Mouse (Mus musculus): ENCODE results near the gene Msn. TPM values are rescaled to one million over a fixed set of nuclear protein-coding genes. Genes with fewer than 3 reads are reported as not detected.

Msn gene
- polyA plus RNA-seq, 1 experiment from 2014 or later, result 45.1 TPM

GRCm38 (mm10) chrX:96134243-96134661 lies 38.4 kb downstream of the Msn start:
- WGBS, result 74% methylated on average over 5 of the region's 5 CpGs
- Histone ChIP-seq H3K27me3 (replicated peaks; ENCODE audit: control insufficient read depth, insufficient read depth, low read length) (no peaks in the 10 kb centered on the region), H3K4me2 (ENCODE audit: low read length) (no peak overlapping the region), H3K36me3 (ENCODE audit: control insufficient read depth, insufficient read depth, low read length) (no peaks in the 10 kb centered on the region), H3K9me3 (replicated peaks; ENCODE audit: control insufficient read depth, low read length) (no peaks in the 10 kb centered on the region), H3K4me3 (ENCODE audit: low read depth, low read length) (no peak overlapping the region), H3K27ac (ENCODE audit: low read depth, low read length) (no peak overlapping the region), H3K9ac (ENCODE audit: low read length) (no peak overlapping the region), H3K4me1 (ENCODE audit: control insufficient read depth, insufficient read depth, low read length) (no peaks in the 10 kb centered on the region)
- ATAC-seq, result no peak
- DNase-seq (ENCODE audit: low spot score), result no peak

GRCm38 (mm10) chrX:96134840-96135580 lies 39.2 kb downstream of the Msn start:
- whole genome bisulfite sequencing, result 80% methylated on average over 6 of the region's 6 CpGs

GRCm38 (mm10) chrX:96135581-96135980 lies 39.7 kb downstream of the Msn start:
- 94% methylated on average over 4 of the region's 4 CpGs for WGBS
- ATAC-seq (no peak), DNase-seq (ENCODE audit: low spot score) (no peak)
- Histone ChIP-seq H3K4me3 (ENCODE audit: low read depth, low read length) (no peak overlapping the region), H3K4me1 (ENCODE audit: control insufficient read depth, insufficient read depth, low read length) (no peaks in the 10 kb centered on the region), H3K9ac (ENCODE audit: low read length) (no peak overlapping the region), H3K27ac (ENCODE audit: low read depth, low read length) (no peak overlapping the region), H3K9me3 (replicated peaks; ENCODE audit: control insufficient read depth, low read length) (no peaks in the 10 kb centered on the region), H3K27me3 (replicated peaks; ENCODE audit: control insufficient read depth, insufficient read depth, low read length) (no peaks in the 10 kb centered on the region), H3K36me3 (ENCODE audit: control insufficient read depth, insufficient read depth, low read length) (no peaks in the 10 kb centered on the region), H3K4me2 (ENCODE audit: low read length) (no peak overlapping the region)

More at GRCm38 (mm10) chrX:96134840-96135580, 39.2 kb downstream of the Msn start:
- ATAC-seq, result peak; percentile 34; the same call in 1 of the 2 replicates
- Histone ChIP-seq H3K4me1 (ENCODE audit: control insufficient read depth, insufficient read depth, low read length) (no peaks in the 10 kb centered on the region), H3K9ac (ENCODE audit: low read length) (no peak overlapping the region), H3K4me2 (ENCODE audit: low read length) (no peak overlapping the region), H3K27me3 (replicated peaks; ENCODE audit: control insufficient read depth, insufficient read depth, low read length) (no peaks in the 10 kb centered on the region), H3K4me3 (ENCODE audit: low read depth, low read length) (no peak overlapping the region), H3K36me3 (ENCODE audit: control insufficient read depth, insufficient read depth, low read length) (no peaks in the 10 kb centered on the region), H3K9me3 (replicated peaks; ENCODE audit: control insufficient read depth, low read length) (no peaks in the 10 kb centered on the region), H3K27ac (ENCODE audit: low read depth, low read length) (no peak overlapping the region)
- DNase-seq (ENCODE audit: low spot score), result no peak

GRCm38 (mm10) chrX:96139262-96139661 lies 43.4 kb downstream of the Msn start:
- Histone ChIP-seq H3K27ac (ENCODE audit: low read depth, low read length) (no peak overlapping the region), H3K9me3 (replicated peaks; ENCODE audit: control insufficient read depth, low read length) (no peaks in the 10 kb centered on the region), H3K4me2 (ENCODE audit: low read length) (no peak overlapping the region), H3K36me3 (ENCODE audit: control insufficient read depth, insufficient read depth, low read length) (no peaks in the 10 kb centered on the region), H3K27me3 (replicated peaks; ENCODE audit: control insufficient read depth, insufficient read depth, low read length) (no peaks in the 10 kb centered on the region), H3K4me1 (ENCODE audit: control insufficient read depth, insufficient read depth, low read length) (no peaks in the 10 kb centered on the region), H3K4me3 (ENCODE audit: low read depth, low read length) (no peak overlapping the region), H3K9ac (ENCODE audit: low read length) (no peak overlapping the region)
- no peak for ATAC-seq
- no peak for DNase-seq (ENCODE audit: low spot score)
- WGBS, result 86% methylated on average over 2 of the region's 2 CpGs

GRCm38 (mm10) chrX:96144960-96145488 lies 49.2 kb downstream of the Msn start:
- peak; percentile 55 for DNase-seq (ENCODE audit: low spot score)
- Histone ChIP-seq H3K4me3 (ENCODE audit: low read depth, low read length) (no peak overlapping the region), H3K9me3 (replicated peaks; ENCODE audit: control insufficient read depth, low read length) (no peaks in the 10 kb centered on the region), H3K36me3 (ENCODE audit: control insufficient read depth, insufficient read depth, low read length) (no peaks in the 10 kb centered on the region), H3K4me2 (ENCODE audit: low read length) (no peak overlapping the region), H3K4me1 (ENCODE audit: control insufficient read depth, insufficient read depth, low read length) (no peaks in the 10 kb centered on the region), H3K9ac (ENCODE audit: low read length) (no peak overlapping the region), H3K27me3 (replicated peaks; ENCODE audit: control insufficient read depth, insufficient read depth, low read length) (no peaks in the 10 kb centered on the region), H3K27ac (ENCODE audit: low read depth, low read length) (no peak overlapping the region)
- WGBS, result 86% methylated on average over 3 of the region's 3 CpGs
- ATAC-seq, result peak; percentile 46; the same call in 1 of the 2 replicates

GRCm38 (mm10) chrX:96148217-96148616 lies 52.4 kb downstream of the Msn start:
- 78% methylated on average over 2 of the region's 2 CpGs for WGBS
- Histone ChIP-seq H3K4me1 (ENCODE audit: control insufficient read depth, insufficient read depth, low read length) (no peaks in the 10 kb centered on the region), H3K27ac (ENCODE audit: low read depth, low read length) (no peak overlapping the region), H3K4me2 (ENCODE audit: low read length) (no peak overlapping the region), H3K4me3 (ENCODE audit: low read depth, low read length) (no peak overlapping the region), H3K9me3 (replicated peaks; ENCODE audit: control insufficient read depth, low read length) (no peaks in the 10 kb centered on the region), H3K9ac (ENCODE audit: low read length) (no peak overlapping the region), H3K36me3 (ENCODE audit: control insufficient read depth, insufficient read depth, low read length) (no peaks in the 10 kb centered on the region), H3K27me3 (replicated peaks; ENCODE audit: control insufficient read depth, insufficient read depth, low read length) (no peaks in the 10 kb centered on the region)
- no peak for DNase-seq (ENCODE audit: low spot score)
- no peak for ATAC-seq

GRCm38 (mm10) chrX:96153362-96153761 lies 57.5 kb downstream of the Msn start:
- H3K9ac ChIP-seq (ENCODE audit: low read length), result no peak overlapping the region
- H3K27me3 ChIP-seq (replicated peaks; ENCODE audit: control insufficient read depth, insufficient read depth, low read length), result no peaks in the 10 kb centered on the region
- 75% methylated on average over 3 of the region's 3 CpGs for WGBS
- H3K4me1 ChIP-seq (ENCODE audit: control insufficient read depth, insufficient read depth, low read length), result no peaks in the 10 kb centered on the region
- no peak for ATAC-seq
- DNase-seq (ENCODE audit: low spot score), result no peak
- H3K27ac ChIP-seq (ENCODE audit: low read depth, low read length), result no peak overlapping the region
- H3K4me3 ChIP-seq (ENCODE audit: low read depth, low read length), result no peak overlapping the region
- H3K36me3 ChIP-seq (ENCODE audit: control insufficient read depth, insufficient read depth, low read length), result no peaks in the 10 kb centered on the region
- no peaks in the 10 kb centered on the region for H3K9me3 ChIP-seq (replicated peaks; ENCODE audit: control insufficient read depth, low read length)
- no peak overlapping the region for H3K4me2 ChIP-seq (ENCODE audit: low read length)

GRCm38 (mm10) chrX:96157936-96158335 lies 62.1 kb downstream of the Msn start:
- ATAC-seq (no peak), DNase-seq (ENCODE audit: low spot score) (no peak)
- H3K4me3 ChIP-seq (ENCODE audit: low read depth, low read length), result no peak overlapping the region
- 96% methylated on average over 3 of the region's 3 CpGs for WGBS
- H3K27ac ChIP-seq (ENCODE audit: low read depth, low read length), result no peak overlapping the region
- H3K27me3 ChIP-seq (replicated peaks; ENCODE audit: control insufficient read depth, insufficient read depth, low read length), result no peaks in the 10 kb centered on the region
- no peak overlapping the region for H3K9ac ChIP-seq (ENCODE audit: low read length)
- H3K9me3 ChIP-seq (replicated peaks; ENCODE audit: control insufficient read depth, low read length), result no peaks in the 10 kb centered on the region
- no peaks in the 10 kb centered on the region for H3K4me1 ChIP-seq (ENCODE audit: control insufficient read depth, insufficient read depth, low read length)
- H3K36me3 ChIP-seq (ENCODE audit: control insufficient read depth, insufficient read depth, low read length), result no peaks in the 10 kb centered on the region
- H3K4me2 ChIP-seq (ENCODE audit: low read length), result no peak overlapping the region

GRCm38 (mm10) chrX:96162571-96162970 lies 66.7 kb downstream of the Msn start:
- Histone ChIP-seq H3K4me3 (ENCODE audit: low read depth, low read length) (no peak overlapping the region), H3K4me2 (ENCODE audit: low read length) (no peak overlapping the region), H3K36me3 (ENCODE audit: control insufficient read depth, insufficient read depth, low read length) (no peaks in the 10 kb centered on the region), H3K9ac (ENCODE audit: low read length) (no peak overlapping the region), H3K27ac (ENCODE audit: low read depth, low read length) (no peak overlapping the region), H3K4me1 (ENCODE audit: control insufficient read depth, insufficient read depth, low read length) (no peaks in the 10 kb centered on the region), H3K27me3 (replicated peaks; ENCODE audit: control insufficient read depth, insufficient read depth, low read length) (no peaks in the 10 kb centered on the region), H3K9me3 (replicated peaks; ENCODE audit: control insufficient read depth, low read length) (no peaks in the 10 kb centered on the region)
- WGBS, result 80% methylated on average over 2 of the region's 2 CpGs
- DNase-seq (ENCODE audit: low spot score), result peak; percentile 6
- ATAC-seq, result no peak

Measured in forebrain, embryonic 14.5 days (tissue).